Mouse (Mus musculus) midbrain, embryonic 11.5 days (tissue): ENCODE data around the gene Isyna1. TPM values are rescaled to one million over a fixed set of nuclear protein-coding genes. Genes with fewer than 3 reads are reported as not detected.
A peak's percentile ranks its signal among the peaks of the same experiment; 100 is the strongest.

ENCODE experiments used
- ATAC-seq: fragments of 200-750 bp; cut with Nextera tagmentation; 2 replicates; pipeline ENCODE4 v1.8.0; 2017; ENCODE audit warnings: moderate TSS enrichment, moderate library complexity; ENCODE audit not compliant: low FRiP score
- DNase-seq: peaks from one replicate; pipeline ENCODE4 v3.0.0; 2015; ENCODE audit warnings: low spot score; ENCODE audit errors: missing footprints
- H3K27ac ChIP-seq: fragments of 300-500 bp; sonication (generic); 2 replicates; pipeline ENCODE4 v1.5.1; 2014; ENCODE audit warnings: low read depth, low read length
- H3K27me3 ChIP-seq: fragments of 300-500 bp; sonication (generic); 2 replicates; pipeline ENCODE4 v1.6.1; 2014; ENCODE audit warnings: mild to moderate bottlenecking, low read length, moderate library complexity, mixed read lengths; ENCODE audit not compliant: control insufficient read depth, insufficient read depth
- H3K36me3 ChIP-seq: fragments of 300-500 bp; sonication (generic); 2 replicates; pipeline ENCODE4 v1.6.1; 2014; ENCODE audit warnings: mild to moderate bottlenecking, low read length, moderate library complexity, mixed read lengths; ENCODE audit not compliant: control insufficient read depth, insufficient read depth
- H3K4me1 ChIP-seq: fragments of 300-500 bp; sonication (generic); 2 replicates; pipeline ENCODE4 v1.6.1; 2014; ENCODE audit warnings: low read length; ENCODE audit not compliant: control insufficient read depth, insufficient read depth
- H3K4me2 ChIP-seq: fragments of 300-500 bp; sonication (generic); 2 replicates; pipeline ENCODE4 v1.6.1; 2014; ENCODE audit warnings: mild to moderate bottlenecking, moderate library complexity
- H3K4me3 ChIP-seq: fragments of 300-500 bp; sonication (generic); 2 replicates; pipeline ENCODE4 v1.5.1; 2014; ENCODE audit warnings: low read depth, low read length
- H3K9ac ChIP-seq: fragments of 300-500 bp; sonication (generic); 2 replicates; pipeline ENCODE4 v1.6.1; 2014; ENCODE audit warnings: low read length
- H3K9me3 ChIP-seq: fragments of 300-500 bp; sonication (generic); 2 replicates; pipeline ENCODE4 v1.6.1; 2016; ENCODE audit warnings: low read length; ENCODE audit not compliant: control insufficient read depth
- WGBS: fragments of 180-500 bp; shearing (Covaris S2); extraction: QIAGEN DNeasy Blood & Tissue Kit; methylation state at CpG from one replicate; pipeline ENCODE4 v1.1.7; 2014; 5-methylcytosine and 5-hydroxymethylcytosine counted together
- polyA plus RNA-seq: library from polyadenylated mRNA; unstranded; fragments of >200 nt; fragmentation: Nextera tagmentation; extraction: Ambion mirVana; gene quantifications from 2 replicates; pipeline ENCODE4 v1.2.1, GENCODE M21; 2014

The Isyna1 gene
- 46.1 and 56.0 TPM in 2 replicates for polyA plus RNA-seq

GRCm38 (mm10) chr8:70593961-70594609 lies at the start of gene Isyna1:
Gene Isyna1 (plus strand): TSS chr8:70594373.
- WGBS: under 1% methylated on average over 39 of the region's 40 CpGs
- peaks cover 28% of the 10 kb centered on the region for H3K4me1 ChIP-seq
- H3K36me3 ChIP-seq: 0 out of 2 replicates have a peak, but pooled peaks cover 3% of the 10 kb centered on the region

GRCm38 (mm10) chr8:70546412-70546811 lies 47.8 kb upstream of the Isyna1 start:
- Histone ChIP-seq H3K4me1 (peaks cover 1% of the 10 kb centered on the region; the same call in 1 of the 2 replicates), H3K27me3 (no peaks in the 10 kb centered on the region), H3K9ac (no peak overlapping the region), H3K4me3 (no peak overlapping the region), H3K36me3 (no peaks in the 10 kb centered on the region), H3K9me3 (no peaks in the 10 kb centered on the region), H3K4me2 (no peak overlapping the region), H3K27ac (no peak overlapping the region)
- DNase-seq (no peak), ATAC-seq (no peak)
- 88% methylated on average over 4 of the region's 4 CpGs for WGBS

More at GRCm38 (mm10) chr8:70593961-70594609, at the start of gene Isyna1:
- Histone ChIP-seq H3K4me2 (peak within 1 kb of the TSS; percentile 98), H3K27me3 (peaks cover 6% of the 10 kb centered on the region; the same call in 1 of the 2 replicates), H3K9me3 (no peaks in the 10 kb centered on the region), H3K27ac (peak within 1 kb of the TSS; percentile 20; the same call in 1 of the 2 replicates), H3K4me3 (peak within 1 kb of the TSS; percentile 58), H3K9ac (peak within 1 kb of the TSS; percentile 70)
- DNase-seq (peak; percentile 99), ATAC-seq (peak; percentile 79)

DNA sequence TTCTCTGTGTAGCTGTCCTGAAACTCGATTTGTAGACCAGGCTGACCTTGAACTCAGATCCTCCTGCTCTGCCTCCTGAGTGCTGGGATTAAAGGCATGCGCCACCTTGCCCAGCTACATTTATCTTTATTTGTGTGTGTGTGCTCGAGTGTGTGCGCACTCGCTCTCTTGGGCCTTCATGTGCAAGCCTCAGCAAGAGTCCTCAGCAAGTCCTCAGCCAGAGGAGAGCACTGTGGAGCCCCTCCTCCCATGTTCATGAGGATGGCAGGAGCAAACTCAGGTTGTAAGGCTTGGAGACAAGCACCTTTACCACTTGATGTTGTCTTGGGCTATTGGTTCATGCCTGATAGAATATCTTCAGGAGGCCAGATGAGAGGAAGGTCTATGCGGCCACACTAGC lies 46.4 kb upstream of the Isyna1 start:
- Histone ChIP-seq H3K4me3 (no peak overlapping the region), H3K9me3 (no peaks in the 10 kb centered on the region), H3K27ac (no peak overlapping the region), H3K27me3 (no peaks in the 10 kb centered on the region), H3K4me1 (no peaks in the 10 kb centered on the region), H3K9ac (no peak overlapping the region), H3K4me2 (no peak overlapping the region), H3K36me3 (no peaks in the 10 kb centered on the region)
- 91% methylated on average over 6 of the region's 6 CpGs for WGBS
- no peak for DNase-seq
- no peak for ATAC-seq

- ATAC-seq (no peak), DNase-seq (no peak)
- no peaks in the 10 kb centered on the region for H3K4me1 ChIP-seq
- no peaks in the 10 kb centered on the region for H3K27me3 ChIP-seq
- H3K9ac ChIP-seq: no peak overlapping the region
- 92% methylated on average over 10 of the region's 10 CpGs for WGBS
- no peak overlapping the region for H3K4me2 ChIP-seq
- no peaks in the 10 kb centered on the region for H3K9me3 ChIP-seq
- no peak overlapping the region for H3K4me3 ChIP-seq
- H3K36me3 ChIP-seq: no peaks in the 10 kb centered on the region
- H3K27ac ChIP-seq: no peak overlapping the region
These were observed 44.6 kb upstream of the Isyna1 start for GRCm38 (mm10) chr8:70549412-70550184.

GRCm38 (mm10) chr8:70551558-70552161 lies 42.5 kb upstream of the Isyna1 start:
- WGBS: 78% methylated on average over 3 of the region's 3 CpGs
- no peak overlapping the region for H3K4me3 ChIP-seq
- H3K9me3 ChIP-seq: no peaks in the 10 kb centered on the region
- no peak for DNase-seq
- no peak overlapping the region for H3K4me2 ChIP-seq
- no peaks in the 10 kb centered on the region for H3K27me3 ChIP-seq
- H3K4me1 ChIP-seq: no peaks in the 10 kb centered on the region
- no peaks in the 10 kb centered on the region for H3K36me3 ChIP-seq
- H3K27ac ChIP-seq: no peak overlapping the region
- no peak for ATAC-seq
- no peak overlapping the region for H3K9ac ChIP-seq

- H3K4me3 ChIP-seq: no peak overlapping the region
- H3K27me3 ChIP-seq: no peaks in the 10 kb centered on the region
- no peaks in the 10 kb centered on the region for H3K4me1 ChIP-seq
- no peak overlapping the region for H3K4me2 ChIP-seq
- H3K27ac ChIP-seq: no peak overlapping the region
- ATAC-seq (no peak), DNase-seq (no peak)
- H3K9ac ChIP-seq: no peak overlapping the region
- WGBS: 80% methylated on average over 1 of the region's 1 CpGs
- H3K9me3 ChIP-seq: no peaks in the 10 kb centered on the region
- H3K36me3 ChIP-seq: no peaks in the 10 kb centered on the region
These were observed 41.3 kb upstream of the Isyna1 start for GRCm38 (mm10) chr8:70552836-70553235.

GRCm38 (mm10) chr8:70553740-70554139 lies 40.4 kb upstream of the Isyna1 start:
- H3K27me3 ChIP-seq: no peaks in the 10 kb centered on the region
- H3K4me3 ChIP-seq: no peak overlapping the region
- H3K9me3 ChIP-seq: no peaks in the 10 kb centered on the region
- H3K9ac ChIP-seq: no peak overlapping the region
- no peaks in the 10 kb centered on the region for H3K36me3 ChIP-seq
- ATAC-seq (no peak), DNase-seq (no peak)
- H3K4me2 ChIP-seq: no peak overlapping the region
- H3K27ac ChIP-seq: no peak overlapping the region
- H3K4me1 ChIP-seq: no peaks in the 10 kb centered on the region

GRCm38 (mm10) chr8:70555079-70555747 lies 39.0 kb upstream of the Isyna1 start:
- no peaks in the 10 kb centered on the region for H3K9me3 ChIP-seq
- no peak for ATAC-seq

More at GRCm38 (mm10) chr8:70555079-70555747, 39.0 kb upstream of the Isyna1 start:
- Histone ChIP-seq H3K4me1 (no peaks in the 10 kb centered on the region), H3K4me2 (no peak overlapping the region), H3K36me3 (no peaks in the 10 kb centered on the region), H3K27ac (no peak overlapping the region), H3K9ac (0 out of 2 replicates have a peak overlapping the region, but pooled peaks have one; percentile 12), H3K4me3 (no peak overlapping the region), H3K27me3 (no peaks in the 10 kb centered on the region)
- 93% methylated on average over 4 of the region's 4 CpGs for WGBS
- no peak for DNase-seq
